Mouse (Mus musculus) right cerebral cortex, postnatal 10 days (tissue): ENCODE measurements at regions not wholly inside any gene's neighbourhood (a gene's known extent, or its start where the extent isn't known, plus 50 kb on each side); places are given as distances from the start of the nearest gene placed in this dataset.

Experiments
- DNase-seq, 2 experiments: peaks; one replicate each; pipeline ENCODE4 v3.0.0; 2021; ENCODE audit warnings: low spot score in 2 of 2

- DNase-seq, result peak in 1 of 2 experiments; percentile 31
These were observed 676.9 kb upstream of the A1bg start for GRCm38 (mm10) chr15:61599734-61600133.

GRCm38 (mm10) chr15:61596318-61596717 is 673.5 kb upstream of the A1bg start:
- no peak for DNase-seq

GRCm38 (mm10) chr15:61588956-61589355 is 666.1 kb upstream of the A1bg start:
- DNase-seq, result no peak

- no peak for DNase-seq
These were observed 659.5 kb upstream of the A1bg start for GRCm38 (mm10) chr15:61582335-61582734.

- DNase-seq, result no peak
These were observed 640.5 kb upstream of the A1bg start for GRCm38 (mm10) chr15:61563347-61563746.

GRCm38 (mm10) chr15:61562252-61562651 is 639.4 kb upstream of the A1bg start:
- DNase-seq, result no peak

GRCm38 (mm10) chr15:61553908-61554307 is 631.1 kb upstream of the A1bg start:
- DNase-seq, result no peak

GRCm38 (mm10) chr15:61553081-61553680 is 630.4 kb upstream of the A1bg start:
- DNase-seq, result peak in 1 of 2 experiments; percentile 26

- DNase-seq, result no peak
These were observed 628.4 kb upstream of the A1bg start for GRCm38 (mm10) chr15:61551206-61551605.

- DNase-seq, result no peak
These were observed 625.6 kb upstream of the A1bg start for GRCm38 (mm10) chr15:61548400-61548799.

- no peak for DNase-seq
These were observed 623.8 kb upstream of the A1bg start for GRCm38 (mm10) chr15:61546608-61547007.

GRCm38 (mm10) chr15:61544074-61544473 is 621.3 kb upstream of the A1bg start:
- DNase-seq, result no peak

GRCm38 (mm10) chr15:61541643-61542042 is 618.8 kb upstream of the A1bg start:
- DNase-seq, result no peak

GRCm38 (mm10) chr15:61540753-61541421 is 618.1 kb upstream of the A1bg start:
- no peak for DNase-seq

GRCm38 (mm10) chr15:61538930-61539329 is 616.1 kb upstream of the A1bg start:
- DNase-seq, result no peak

- no peak for DNase-seq
These were observed 615.5 kb upstream of the A1bg start for GRCm38 (mm10) chr15:61538169-61538755.

GRCm38 (mm10) chr15:61536332-61536716 is 613.5 kb upstream of the A1bg start:
- no peak for DNase-seq

GRCm38 (mm10) chr15:61535644-61536331 is 613.0 kb upstream of the A1bg start:
- no peak for DNase-seq

GRCm38 (mm10) chr15:61535180-61535579 is 612.4 kb upstream of the A1bg start:
- DNase-seq, result no peak

- DNase-seq, result no peak
These were observed 610.0 kb upstream of the A1bg start for GRCm38 (mm10) chr15:61532808-61533207.

- DNase-seq, result no peak
These were observed 609.2 kb upstream of the A1bg start for GRCm38 (mm10) chr15:61532040-61532439.

- peak; percentile 68 to 71 for DNase-seq
These were observed 600.2 kb upstream of the A1bg start for GRCm38 (mm10) chr15:61523036-61523435.

- no peak for DNase-seq
These were observed 594.5 kb upstream of the A1bg start for GRCm38 (mm10) chr15:61517265-61517664.
